Mouse (Mus musculus) yolk sac, embryonic 10.5 days (tissue): ENCODE results near the gene Samd8.

Source experiments
- DNase-seq: peaks from one replicate; pipeline ENCODE4 v3.0.0-alpha.2; 2017; ENCODE audit warnings: low spot score

Gene Samd8

DNA sequence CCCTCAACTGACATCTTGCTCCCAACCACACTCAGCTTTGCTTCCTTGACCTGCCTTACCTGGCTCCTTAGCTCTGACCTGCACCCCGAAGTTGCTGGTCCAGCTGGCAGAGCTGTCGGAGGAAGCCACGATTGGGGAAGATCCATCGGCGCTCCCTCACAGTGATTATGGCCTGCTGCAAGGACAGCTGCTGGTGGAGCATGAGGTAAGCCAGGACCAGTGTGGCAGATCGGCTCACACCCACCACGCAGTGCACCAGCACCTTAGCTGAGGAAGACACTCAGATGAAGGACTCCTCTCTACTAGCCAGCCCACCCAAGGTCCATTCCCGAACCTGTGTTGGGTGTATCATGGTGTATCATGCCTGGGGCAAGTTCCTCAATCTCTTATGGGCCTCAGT lies 4.1 kb upstream of the Samd8 start:
- DNase-seq, result no peak

DNA sequence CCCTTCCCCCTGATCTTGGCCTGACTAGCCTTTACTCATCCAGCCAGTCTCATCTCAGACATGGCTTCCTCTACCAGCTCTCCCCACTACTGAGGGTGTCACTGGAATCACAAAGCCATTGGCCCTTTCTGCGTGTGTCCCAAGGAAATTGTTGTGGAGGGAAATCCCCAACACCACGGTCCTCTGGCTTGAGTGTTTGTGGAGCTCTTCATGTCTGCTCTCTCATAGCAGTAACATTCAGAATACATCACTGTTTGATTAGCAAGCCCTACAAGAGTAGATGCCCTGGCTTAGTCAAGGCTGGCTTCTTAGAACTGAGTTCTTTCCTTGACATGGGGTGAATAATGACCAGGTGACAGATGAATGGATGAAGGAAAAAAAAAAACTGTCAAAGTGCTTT lies 3.5 kb upstream of the Samd8 start:
- no peak for DNase-seq

DNA sequence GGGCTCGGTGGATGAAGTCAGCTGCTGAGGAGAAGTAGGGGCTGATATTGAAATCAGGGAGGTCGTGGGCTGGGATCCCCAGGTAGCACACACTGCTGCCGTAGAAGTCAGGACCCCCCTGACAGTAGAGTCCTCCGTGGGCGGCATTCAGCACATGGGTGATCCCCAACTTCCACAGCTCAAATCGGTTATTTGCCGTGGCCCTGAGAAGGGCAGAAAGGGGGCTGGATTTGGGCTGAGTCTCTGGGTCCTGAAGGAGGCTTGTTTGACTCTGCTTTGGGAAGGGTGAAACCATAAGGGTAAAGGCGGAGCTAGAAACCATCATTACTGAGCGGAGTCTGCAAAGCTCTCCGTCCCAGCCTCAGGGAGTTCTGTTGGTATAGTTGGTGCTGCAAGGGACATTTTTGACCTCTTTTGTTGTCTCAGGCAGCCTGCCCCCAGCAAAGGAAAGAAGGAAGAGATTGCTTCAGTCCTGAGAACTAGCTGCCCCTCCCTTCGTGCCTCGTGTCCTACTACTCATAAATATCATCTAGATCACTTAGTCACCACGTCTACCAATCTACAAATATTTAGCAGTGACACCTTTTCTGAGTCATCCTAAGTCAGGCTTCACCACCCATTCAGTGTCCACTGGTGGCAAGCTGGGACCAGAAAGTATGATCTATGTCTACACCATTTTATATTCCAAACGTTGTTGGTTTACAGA lies 2.7 kb upstream of the Samd8 start:
- DNase-seq, result no peak

GRCm38 (mm10) chr14:21748142-21748870 lies 2.0 kb upstream of the Samd8 start:
- DNase-seq, result no peak

DNA sequence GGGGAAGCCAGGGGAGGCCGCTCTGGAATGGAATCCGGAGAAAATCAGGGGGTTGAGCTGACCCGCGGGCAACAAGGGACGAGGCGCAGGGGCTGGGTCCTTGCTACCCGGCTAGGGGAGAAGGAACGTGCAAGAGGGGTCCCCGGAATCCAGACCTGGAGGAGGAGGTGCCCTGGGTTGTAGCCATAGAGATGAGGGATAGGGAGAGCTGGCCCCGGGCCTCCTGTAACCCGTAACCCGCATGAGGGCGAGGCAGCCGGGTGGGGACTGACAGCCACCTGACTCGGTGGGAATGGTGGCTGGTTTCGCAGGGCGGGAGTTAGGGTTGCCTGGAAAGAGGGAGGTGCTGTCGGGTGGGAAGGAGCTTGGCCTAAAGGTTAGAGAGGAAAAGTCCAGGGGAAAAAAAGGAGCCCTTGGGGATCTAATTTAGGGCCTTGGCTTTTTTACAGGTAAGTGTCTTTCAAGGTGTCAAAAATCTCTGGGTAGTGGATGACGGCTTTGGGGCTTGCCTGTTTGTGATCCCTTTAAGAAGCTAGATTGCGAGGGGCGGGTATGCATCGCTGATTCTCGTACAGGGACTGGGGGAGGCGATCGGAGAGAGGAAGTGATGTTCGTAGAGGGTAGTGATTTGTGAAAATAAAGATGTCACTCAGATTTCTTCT lies 681 bp downstream of the Samd8 start, which contains the start of gene Dusp13:
Dusp13 (minus strand) TSS at position 301 of the 662 bp plus-strand sequence.
- DNase-seq, result peak; percentile 79

- DNase-seq, result no peak
These were observed 2.1 kb downstream of the Samd8 start for GRCm38 (mm10) chr14:21752411-21752810.

DNA sequence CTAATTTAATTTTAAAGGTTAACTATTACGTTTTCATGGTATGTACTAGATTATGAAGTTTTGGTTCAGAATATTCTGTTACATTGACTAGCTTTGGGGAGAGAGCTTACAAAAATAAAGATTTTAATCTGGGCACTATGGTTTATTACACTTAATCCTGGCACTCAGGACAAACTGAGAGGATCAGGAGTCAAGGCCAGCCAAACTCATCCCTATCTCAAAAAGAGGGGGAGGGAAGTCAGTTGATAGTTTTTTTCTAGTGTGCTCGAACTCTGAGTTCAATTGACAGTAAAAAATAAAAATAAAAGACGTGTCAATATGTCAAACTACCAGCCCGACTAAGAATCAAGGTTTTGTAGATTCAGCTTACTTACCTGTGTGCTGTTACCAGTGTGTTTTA lies 3.0 kb downstream of the Samd8 start:
- DNase-seq, result no peak

DNA sequence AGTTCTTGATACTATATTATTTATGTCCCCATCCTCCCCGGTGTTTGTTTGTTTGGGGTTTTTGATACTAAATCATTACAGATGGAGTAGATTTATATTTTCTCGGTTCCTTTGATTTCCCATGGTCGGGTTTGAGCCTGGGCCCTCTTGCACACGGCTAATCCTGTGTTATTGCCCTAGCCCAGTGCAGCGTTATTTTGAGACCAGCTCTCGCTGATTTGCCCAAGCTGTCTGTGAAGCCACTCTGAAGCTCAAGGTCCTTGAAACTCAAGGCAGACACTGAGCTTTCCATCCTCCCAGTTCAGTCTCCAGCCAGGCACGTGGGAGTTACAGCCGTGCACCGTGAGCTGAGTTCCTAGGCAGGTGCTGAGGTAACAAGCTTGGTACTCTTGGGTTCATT lies 11.2 kb downstream of the Samd8 start:
- DNase-seq, result no peak

GRCm38 (mm10) chr14:21763736-21764135 lies 13.4 kb downstream of the Samd8 start:
- no peak for DNase-seq

GRCm38 (mm10) chr14:21764646-21765045 lies 14.3 kb downstream of the Samd8 start:
- DNase-seq, result no peak

DNA sequence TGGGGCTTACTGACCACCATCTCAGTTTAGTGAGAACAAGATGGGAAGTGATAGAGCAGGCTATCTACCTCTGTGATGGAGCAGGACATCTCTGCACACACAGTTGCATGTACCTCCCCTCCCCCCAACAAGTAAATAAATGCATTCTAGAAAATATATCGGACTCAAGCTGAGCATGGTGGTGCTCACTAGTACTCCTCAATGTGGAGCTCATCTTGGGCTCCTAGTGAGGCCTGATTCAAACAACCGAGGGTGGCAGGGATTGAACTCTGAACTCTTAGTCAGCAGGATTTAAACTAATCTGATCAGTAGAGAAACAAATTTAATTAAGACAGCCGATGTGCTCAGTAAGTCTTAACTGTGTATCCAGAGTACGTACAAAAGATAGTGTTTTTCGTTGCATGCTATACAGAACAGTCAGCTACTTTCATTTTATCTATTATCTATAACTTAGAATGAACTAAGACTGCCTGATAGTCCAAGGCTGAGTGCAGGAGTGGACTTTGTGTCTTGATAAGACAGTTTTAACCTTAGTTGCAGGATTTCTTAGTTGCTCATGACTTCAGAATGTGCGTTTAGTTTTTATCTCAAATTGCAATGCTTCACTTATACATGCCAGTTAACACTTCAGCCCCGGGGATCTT lies 15.5 kb downstream of the Samd8 start:
- DNase-seq, result peak; percentile 55

DNA sequence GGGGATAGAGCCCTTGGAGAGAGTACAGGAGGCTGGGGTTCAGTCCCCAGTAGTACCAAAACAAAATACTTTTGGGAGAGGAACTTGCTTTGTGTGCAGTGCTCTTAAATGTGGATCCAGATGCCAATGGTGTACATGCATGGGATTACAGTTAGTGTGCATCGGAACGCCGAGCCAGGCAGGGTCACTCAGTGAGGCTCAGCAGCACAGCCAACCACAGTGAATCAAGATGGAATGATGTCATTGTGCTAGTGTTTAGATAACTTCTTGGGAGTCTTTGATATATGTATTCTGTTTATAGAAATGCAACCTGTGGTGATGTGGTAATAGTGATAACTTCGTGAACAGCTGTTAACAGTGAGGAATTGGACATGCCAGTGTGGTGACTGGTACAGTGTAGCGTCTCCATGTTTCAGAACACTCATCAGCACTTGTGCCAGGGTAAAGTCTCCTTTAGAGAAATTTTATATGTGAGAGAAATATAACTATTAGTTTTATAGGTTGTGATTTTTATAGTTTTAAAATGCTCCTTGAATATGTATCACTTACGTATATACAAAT lies 16.1 kb downstream of the Samd8 start:
- no peak for DNase-seq

DNA sequence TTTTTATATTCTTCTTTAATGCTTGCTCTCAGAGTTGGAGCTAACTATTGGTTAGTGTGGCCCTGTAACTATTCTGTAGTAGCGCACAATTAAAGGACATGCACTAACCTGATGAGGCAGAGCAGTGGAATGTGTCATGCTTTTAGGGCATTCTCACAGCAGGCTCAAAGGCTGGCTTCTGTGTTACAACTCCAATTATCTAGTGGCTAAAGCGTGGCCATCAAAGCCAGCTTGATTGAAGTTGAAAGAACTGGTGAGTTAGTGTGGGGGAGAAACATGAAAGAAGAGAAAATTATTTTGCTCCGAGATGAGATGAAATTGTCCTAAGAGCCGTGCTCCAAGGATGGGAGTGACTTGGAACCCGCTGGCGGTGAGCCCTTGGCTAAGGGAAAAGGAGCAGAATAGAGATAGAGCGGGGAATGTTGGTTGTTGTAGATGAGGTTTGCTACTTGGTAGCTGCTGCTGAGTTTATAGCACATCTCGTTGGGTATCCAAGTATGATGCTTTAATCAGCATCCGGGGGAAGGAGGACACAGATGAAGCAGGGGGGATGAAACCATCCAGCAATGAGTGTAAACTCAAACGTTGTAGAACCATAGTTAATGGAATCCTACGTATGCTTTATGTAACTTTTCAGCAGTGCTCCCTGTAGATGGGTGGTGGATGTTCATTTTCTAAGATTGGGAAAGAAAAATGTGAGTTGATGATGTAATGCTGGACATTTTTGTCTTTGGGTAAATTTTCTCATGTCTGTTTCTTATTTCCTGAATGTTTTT lies 22.4 kb downstream of the Samd8 start:
- no peak for DNase-seq

DNA sequence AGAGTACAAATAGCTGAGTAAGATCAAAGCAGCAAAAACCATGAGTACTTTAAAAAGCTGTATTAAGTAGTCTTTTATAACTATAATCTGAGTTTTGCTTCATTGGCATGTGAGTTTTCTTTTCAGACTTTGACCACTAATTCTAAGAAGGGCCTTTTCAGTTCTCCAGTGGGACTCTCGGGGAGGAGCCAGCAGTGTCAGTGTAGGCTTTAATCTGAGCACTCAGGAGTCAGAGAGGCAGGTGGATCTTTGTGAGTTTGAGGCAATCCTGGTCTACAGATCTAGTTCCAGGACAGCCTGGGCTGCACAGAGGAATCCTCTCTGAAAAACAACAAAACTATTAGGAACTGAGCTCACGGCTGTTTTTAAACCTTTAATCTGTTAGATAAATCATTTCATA lies 23.6 kb downstream of the Samd8 start:
- no peak for DNase-seq

DNA sequence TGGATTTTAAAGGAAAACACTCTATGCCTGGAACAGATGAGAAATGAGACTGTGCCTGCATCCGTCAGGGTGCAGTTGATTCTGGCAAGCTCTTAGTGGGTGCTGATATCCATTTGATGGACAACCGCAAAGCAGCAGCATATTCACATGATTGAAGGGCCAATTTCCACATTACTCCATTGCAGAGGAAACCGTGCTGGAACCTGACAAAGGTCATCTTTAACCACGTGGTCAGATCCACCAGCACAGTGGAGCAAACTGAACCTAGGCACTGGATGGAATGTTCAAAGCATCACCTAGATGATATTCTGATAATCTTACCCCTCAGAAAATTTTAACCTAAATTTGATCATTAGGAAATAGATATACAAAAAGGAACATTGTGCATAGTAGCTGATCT lies 25.9 kb downstream of the Samd8 start:
- DNase-seq, result no peak

GRCm38 (mm10) chr14:21786500-21786899 lies 36.2 kb downstream of the Samd8 start:
- no peak for DNase-seq

- no peak for DNase-seq
These were observed 37.0 kb downstream of the Samd8 start for GRCm38 (mm10) chr14:21787374-21787773.

DNA sequence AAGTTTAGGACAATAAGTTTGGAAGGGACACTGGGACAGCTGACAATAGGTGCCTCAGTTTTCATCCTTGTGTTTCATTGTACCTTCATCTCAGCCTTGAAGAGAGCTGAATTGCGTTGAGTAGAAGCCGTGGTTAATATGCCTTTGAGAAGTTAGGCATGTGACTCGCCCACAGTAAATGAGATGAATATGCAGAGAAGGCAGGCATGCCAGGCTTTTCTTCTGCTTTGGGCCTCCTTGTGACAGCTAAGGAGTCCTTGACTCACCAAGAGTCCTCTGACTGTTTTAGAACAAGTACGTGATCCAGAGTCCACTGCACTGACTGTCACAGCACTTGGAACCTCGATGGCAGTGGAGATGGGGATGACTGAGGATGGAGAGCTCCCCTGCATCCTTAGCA lies 37.8 kb downstream of the Samd8 start:
- no peak for DNase-seq

DNA sequence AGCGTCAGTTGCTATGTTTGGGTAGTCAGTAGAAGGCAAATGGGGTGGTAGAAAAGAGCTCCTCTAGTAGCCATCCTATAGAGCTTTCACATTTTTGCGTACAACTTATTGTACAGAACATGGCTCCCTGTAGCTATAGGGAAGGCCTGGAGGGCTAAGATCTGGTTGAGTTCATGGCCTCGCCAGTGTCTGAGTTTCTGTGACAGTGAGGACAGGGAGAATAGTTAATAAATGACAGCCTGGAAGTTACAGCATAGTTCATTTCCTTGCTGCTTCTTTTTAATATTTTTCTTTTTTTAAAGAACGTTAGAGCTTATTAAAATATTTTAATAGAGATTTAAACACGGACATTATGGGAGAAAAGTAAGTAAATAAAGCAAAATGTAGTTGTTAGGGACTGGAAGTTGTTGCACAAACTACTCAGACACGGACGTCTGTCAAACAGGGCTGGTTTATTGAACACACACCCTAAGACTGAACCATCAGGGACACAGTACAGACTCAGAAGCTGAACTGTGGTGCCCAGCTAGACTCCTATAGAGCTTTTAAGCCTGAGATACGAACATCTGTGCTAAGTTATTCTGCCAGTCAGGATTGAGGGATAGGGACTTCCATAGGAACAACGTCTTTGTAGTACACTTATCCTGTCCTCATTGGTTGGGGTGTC lies 40.4 kb downstream of the Samd8 start:
- no peak for DNase-seq

DNA sequence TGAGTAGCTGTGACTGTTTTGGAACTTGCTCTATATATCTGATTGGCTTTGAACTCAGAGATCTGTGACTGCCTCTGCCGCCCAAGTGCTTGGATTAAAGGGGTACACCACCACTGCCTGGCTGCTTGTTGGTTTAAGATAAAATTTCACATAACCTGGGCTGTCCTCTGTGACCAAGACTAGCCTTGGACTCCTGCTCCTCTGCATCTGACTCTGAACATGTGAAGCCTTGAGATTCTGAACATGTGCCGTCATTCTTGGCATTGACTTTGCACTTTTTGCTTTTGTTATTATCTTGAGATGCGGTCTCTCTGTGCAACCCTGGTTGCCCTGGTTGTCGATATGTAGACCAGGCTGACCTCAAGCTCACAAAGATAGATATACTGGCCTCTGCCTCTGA lies 41.4 kb downstream of the Samd8 start:
- no peak for DNase-seq

GRCm38 (mm10) chr14:21792250-21792649 lies 41.9 kb downstream of the Samd8 start:
- no peak for DNase-seq
